Mouse (Mus musculus) heart, adult 2 months (tissue): ENCODE results near the gene Minos1.

Experiments
- CTCF ChIP-seq: fragments of 200-600 bp; IDR thresholded peaks from 2 replicates; pipeline ENCODE4 v1.8.1; 2022; ENCODE audit warnings: antibody characterized with exemption, mild to moderate bottlenecking, moderate library complexity
- EP300 ChIP-seq: fragments of 200-500 bp; IDR thresholded peaks from 2 replicates; pipeline ENCODE4 v1.6.1; 2011; ENCODE audit warnings: low read depth, low read length, control low read depth; ENCODE audit not compliant: insufficient read depth

- TF ChIP-seq EP300 (no peak), CTCF (no peak)
Observed at GRCm38 (mm10) chr4:139055744-139056143, 75.2 kb downstream of the Minos1 start.
